ENCODE assay signal across 9 mouse cellular contexts in the genomic region with DNA sequence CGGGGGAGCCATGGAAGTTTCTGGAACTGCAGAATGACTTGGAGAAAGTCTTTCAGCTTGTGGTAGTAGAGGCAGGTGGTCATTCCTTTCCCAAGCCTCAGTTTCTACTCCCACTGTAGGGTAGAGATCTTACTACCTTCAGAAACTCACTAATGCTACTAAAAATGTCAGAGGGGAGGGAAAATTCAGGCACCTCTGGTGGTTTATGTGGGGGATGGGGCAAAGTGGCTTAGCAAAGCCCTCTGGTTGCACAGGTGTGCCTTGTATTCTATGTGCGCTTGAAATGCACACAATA.
DNase-seq lines count a peak whose midpoint lies in the region; ATAC-seq and TF ChIP-seq lines count a peak whose summit lies in the region.
"Had no signal": no experiment of that assay in that cellular context is flagged by ENCODE, and none has a peak within 500 bp of the region (broad histone marks: within the 10 kb centered on the region; RNA-seq: fewer than 3 reads in every experiment).

No protein-coding gene starts in this region.

- 0 out of 2 replicates have a peak overlapping the region, but pooled peaks have one; percentile 10 for H3K9ac ChIP-seq in heart, embryonic 11.5 days (ENCODE audit: low read depth, low read length)
- no peak overlapping the region for H3K9ac ChIP-seq in liver, embryonic 13.5 days
- no peak overlapping the region for H3K9ac ChIP-seq in liver, postnatal 0 days (replicated peaks)
- no peak overlapping the region for H3K9ac ChIP-seq in embryonic facial prominence, embryonic 14.5 days (ENCODE audit: low read depth, low read length)
- no peak overlapping the region for H3K9ac ChIP-seq in neural tube, embryonic 15.5 days (replicated peaks)

- TF ChIP-seq EP300 in liver, postnatal 0 days (IDR thresholded peaks at IDR 0.05; ENCODE audit: low read depth), result no peak

- no peaks in the 10 kb centered on the region for H3K9me3 ChIP-seq in heart, embryonic 11.5 days (replicated peaks; ENCODE audit: control insufficient read depth, low read length)
- no peaks in the 10 kb centered on the region for H3K9me3 ChIP-seq in liver, embryonic 13.5 days (replicated peaks)
- no peaks in the 10 kb centered on the region for H3K9me3 ChIP-seq in liver, postnatal 0 days (ENCODE audit: low read length)
- no peaks in the 10 kb centered on the region for H3K9me3 ChIP-seq in embryonic facial prominence, embryonic 14.5 days (ENCODE audit: control insufficient read depth, low read length)
- no peaks in the 10 kb centered on the region for H3K9me3 ChIP-seq in neural tube, embryonic 15.5 days (replicated peaks)
- H3K9me3 ChIP-seq: forebrain, embryonic 15.5 days had no signal

- no peaks in the 10 kb centered on the region for H3K27me3 ChIP-seq in heart, embryonic 11.5 days (ENCODE audit: control insufficient read depth, insufficient read depth, low read length)
- H3K27me3 ChIP-seq in liver, embryonic 13.5 days, result peaks cover 37% of the 10 kb centered on the region
- H3K27me3 ChIP-seq in liver, postnatal 0 days (ENCODE audit: insufficient read depth, low read length), result no peaks in the 10 kb centered on the region
- no peaks in the 10 kb centered on the region for H3K27me3 ChIP-seq in embryonic facial prominence, embryonic 14.5 days (replicated peaks; ENCODE audit: control insufficient read depth, insufficient read depth, low read length)
- no peaks in the 10 kb centered on the region for H3K27me3 ChIP-seq in neural tube, embryonic 15.5 days (replicated peaks)
- H3K27me3 ChIP-seq: forebrain, embryonic 15.5 days had no signal

- peaks cover 93% of the 10 kb centered on the region for H3K4me1 ChIP-seq in heart, embryonic 11.5 days (ENCODE audit: control insufficient read depth, insufficient read depth, low read length)
- H3K4me1 ChIP-seq in liver, embryonic 13.5 days (replicated peaks), result peaks cover 78% of the 10 kb centered on the region
- H3K4me1 ChIP-seq in liver, postnatal 0 days (ENCODE audit: insufficient read depth), result peaks cover 21% of the 10 kb centered on the region
- H3K4me1 ChIP-seq in embryonic facial prominence, embryonic 14.5 days (ENCODE audit: control insufficient read depth, insufficient read depth, low read length), result peaks cover 52% of the 10 kb centered on the region
- H3K4me1 ChIP-seq in neural tube, embryonic 15.5 days, result peaks cover 44% of the 10 kb centered on the region

- TF ChIP-seq CTCF in liver, postnatal 0 days (IDR thresholded peaks at IDR 0.05; ENCODE audit: low read depth), result no peak

- H3K4me3 ChIP-seq in heart, embryonic 11.5 days (ENCODE audit: low read depth, low read length), result no peak overlapping the region
- no peak overlapping the region for H3K4me3 ChIP-seq in liver, embryonic 13.5 days (replicated peaks)
- H3K4me3 ChIP-seq in liver, postnatal 0 days (ENCODE audit: low read depth, low read length), result no peak overlapping the region
- no peak overlapping the region for H3K4me3 ChIP-seq in embryonic facial prominence, embryonic 14.5 days (ENCODE audit: low read depth, low read length)
- H3K4me3 ChIP-seq in neural tube, embryonic 15.5 days (replicated peaks), result no peak overlapping the region

- H3K4me2 ChIP-seq in heart, embryonic 11.5 days, result peak overlapping the region; percentile 69
- H3K4me2 ChIP-seq in liver, embryonic 13.5 days, result peak overlapping the region; percentile 71
- no peak overlapping the region for H3K4me2 ChIP-seq in liver, postnatal 0 days (ENCODE audit: low read depth, low read length)
- peak overlapping the region; percentile 82; the same call in 1 of the 2 replicates for H3K4me2 ChIP-seq in embryonic facial prominence, embryonic 14.5 days (ENCODE audit: low read depth, low read length)
- H3K4me2 ChIP-seq in neural tube, embryonic 15.5 days, result peak overlapping the region; percentile 97; the same call in 1 of the 2 replicates

- intact Hi-C loops in heart, postnatal 14 days (cut with DNase I), result no loop called here

- H3K36me3 ChIP-seq in heart, embryonic 11.5 days (ENCODE audit: control insufficient read depth, insufficient read depth, low read length), result no peaks in the 10 kb centered on the region; the same call in 1 of the 2 replicates
- no peaks in the 10 kb centered on the region; the same call in 1 of the 2 replicates for H3K36me3 ChIP-seq in liver, embryonic 13.5 days
- H3K36me3 ChIP-seq in liver, postnatal 0 days (replicated peaks; ENCODE audit: insufficient read depth, low read length), result no peaks in the 10 kb centered on the region
- H3K36me3 ChIP-seq in embryonic facial prominence, embryonic 14.5 days (ENCODE audit: control insufficient read depth, insufficient read depth, low read length), result no peaks in the 10 kb centered on the region
- H3K36me3 ChIP-seq in neural tube, embryonic 15.5 days, result no peaks in the 10 kb centered on the region
- H3K36me3 ChIP-seq: forebrain, embryonic 15.5 days had no signal

- 73% methylated on average over 2 of the region's 2 CpGs for WGBS in heart, embryonic 11.5 days (ENCODE audit: insufficient replicate concordance)
- WGBS in liver, embryonic 13.5 days (ENCODE audit: insufficient replicate concordance), result 58% methylated on average over 2 of the region's 2 CpGs
- WGBS in liver, postnatal 0 days (ENCODE audit: insufficient replicate concordance), result 53% methylated on average over 2 of the region's 2 CpGs
- WGBS in embryonic facial prominence, embryonic 14.5 days, result 75% methylated on average over 2 of the region's 2 CpGs
- WGBS in neural tube, embryonic 15.5 days, result 90% methylated on average over 2 of the region's 2 CpGs

- no peak for ATAC-seq in heart, embryonic 11.5 days (replicated peaks; ENCODE audit: insufficient number of reproducible peaks, low FRiP score, low TSS enrichment)
- no peak for ATAC-seq in liver, embryonic 13.5 days (ENCODE audit: low read depth)
- ATAC-seq in liver, postnatal 0 days, result no peak
- no peak for ATAC-seq in embryonic facial prominence, embryonic 14.5 days (ENCODE audit: low read depth)
- no peak for ATAC-seq in neural tube, embryonic 15.5 days (ENCODE audit: low FRiP score)

- no peak overlapping the region for H3K27ac ChIP-seq in heart, embryonic 11.5 days (ENCODE audit: low read depth, low read length)
- H3K27ac ChIP-seq in liver, embryonic 13.5 days, result no peak overlapping the region
- no peak overlapping the region for H3K27ac ChIP-seq in liver, postnatal 0 days (ENCODE audit: low read depth)
- peak overlapping the region; percentile 12; the same call in 1 of the 2 replicates for H3K27ac ChIP-seq in embryonic facial prominence, embryonic 14.5 days (replicated peaks; ENCODE audit: low read depth, low read length)
- no peak overlapping the region for H3K27ac ChIP-seq in neural tube, embryonic 15.5 days (replicated peaks)
- H3K27ac ChIP-seq: forebrain, embryonic 15.5 days had no signal

- DNase-seq in heart, postnatal 14 days, result no peak
- DNase-seq in liver, embryonic 13.5 days, result no peak
- no peak for DNase-seq in liver, postnatal 0 days
- no peak for DNase-seq in embryonic facial prominence, embryonic 14.5 days (ENCODE audit: low spot score)
- no peak for DNase-seq in right cerebral cortex, postnatal 25 days
- DNase-seq in thymus, postnatal 4 days, result no peak
